ENCODE assay signal across 8 mouse cellular contexts in the genomic region with DNA sequence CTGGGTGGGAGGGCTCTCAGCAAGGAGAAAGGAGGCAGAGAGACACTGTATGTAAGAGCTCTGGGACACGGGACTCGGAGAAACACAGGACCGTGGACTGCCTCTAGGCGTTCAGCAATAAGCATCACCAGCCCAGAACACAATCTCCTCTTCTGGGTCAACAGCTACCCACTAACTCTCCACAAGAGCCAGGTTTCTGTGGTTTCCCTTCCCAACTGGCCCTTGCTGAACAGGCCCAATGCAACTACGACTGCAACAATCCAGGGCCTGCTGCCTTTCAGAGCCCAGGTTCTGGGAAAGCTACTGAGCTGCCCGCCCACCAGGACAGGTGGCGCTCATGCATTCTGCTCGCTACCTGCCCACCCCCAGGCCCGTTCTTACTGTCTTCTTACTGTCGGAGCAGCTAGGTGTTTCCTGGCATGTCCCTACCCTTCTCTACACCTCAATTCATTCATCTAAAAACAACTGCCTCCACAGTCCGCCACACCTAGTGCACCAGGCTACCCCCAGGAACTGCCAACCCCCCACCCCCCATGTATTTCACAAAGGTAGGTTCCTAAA. TPM values are rescaled to one million over a fixed set of nuclear protein-coding genes. Genes with fewer than 3 reads are reported as not detected.
A peak's percentile ranks its signal among the peaks of the same experiment; 100 is the strongest.
DNase-seq lines count a peak whose midpoint lies in the region; ATAC-seq and TF ChIP-seq lines count a peak whose summit lies in the region.

No protein-coding gene starts in this region.

- H3K27me3 ChIP-seq in heart, embryonic 13.5 days (replicated peaks), result peaks cover 30% of the 10 kb centered on the region
- H3K27me3 ChIP-seq in forebrain, embryonic 10.5 days (ENCODE audit: poor library complexity, severe bottlenecking), result peaks cover 36% of the 10 kb centered on the region
- peaks cover 3% of the 10 kb centered on the region; the same call in 1 of the 2 replicates for H3K27me3 ChIP-seq in liver, embryonic 11.5 days (replicated peaks; ENCODE audit: control insufficient read depth, insufficient read depth, low read length)

- peaks cover 8% of the 10 kb centered on the region for H3K4me1 ChIP-seq in heart, embryonic 13.5 days
- H3K4me1 ChIP-seq in ES-E14 (ENCODE audit: control insufficient read depth in 2 of 2, insufficient read depth in 2 of 2, low read length in 2 of 2, poor library complexity in 1 of 2), result peaks cover 3 to 19% of the 10 kb centered on the region in 2 experiments; a peak in 3 of 4 replicates
- H3K4me1 ChIP-seq in forebrain, embryonic 10.5 days, result peaks cover 22% of the 10 kb centered on the region
- peaks cover 15% of the 10 kb centered on the region for H3K4me1 ChIP-seq in liver, embryonic 11.5 days (replicated peaks; ENCODE audit: control insufficient read depth, insufficient read depth, low read length)

- in situ Hi-C loops in ES-E14 (cut with MboI; ENCODE audit: low sequenced_read_pairs in 2 of 2, unreplicated experiment in 2 of 2), result no loop called here

- H3K36me3 ChIP-seq in heart, embryonic 13.5 days, result no peaks in the 10 kb centered on the region; the same call in 1 of the 2 replicates
- H3K36me3 ChIP-seq in ES-E14 (ENCODE audit: control insufficient read depth, insufficient read depth, low read length, poor library complexity, severe bottlenecking), result peaks cover 50% of the 10 kb centered on the region
- H3K36me3 ChIP-seq in forebrain, embryonic 10.5 days (replicated peaks), result peaks cover 6% of the 10 kb centered on the region; the same call in 1 of the 2 replicates
- no peaks in the 10 kb centered on the region for H3K36me3 ChIP-seq in liver, embryonic 11.5 days (ENCODE audit: control insufficient read depth, insufficient read depth, low read length)

- H3K9ac ChIP-seq in heart, embryonic 13.5 days, result peak overlapping the region; percentile 85
- peak overlapping the region; percentile 17 for H3K9ac ChIP-seq in ES-E14 (ENCODE audit: insufficient read depth, low read depth, low read length, poor library complexity, severe bottlenecking)
- peak overlapping the region; percentile 73 for H3K9ac ChIP-seq in liver, embryonic 11.5 days (ENCODE audit: low read depth, low read length)

- ATAC-seq in heart, embryonic 13.5 days (ENCODE audit: extremely low read depth, insufficient number of reproducible peaks, low FRiP score, low TSS enrichment), result no peak
- ATAC-seq in liver, embryonic 11.5 days (replicated peaks; ENCODE audit: low FRiP score), result no peak

- peak overlapping the region; percentile 72 for H3K27ac ChIP-seq in heart, embryonic 13.5 days (replicated peaks)
- peak overlapping the region; percentile 61 for H3K27ac ChIP-seq in ES-E14 (ENCODE audit: insufficient read depth, low read depth, low read length, poor library complexity, severe bottlenecking)
- peak overlapping the region; percentile 72; the same call in 1 of the 2 replicates for H3K27ac ChIP-seq in forebrain, embryonic 10.5 days
- H3K27ac ChIP-seq in liver, embryonic 11.5 days (ENCODE audit: low read depth, low read length), result peak overlapping the region; percentile 89

- peak overlapping the region; percentile 72 for H3K4me3 ChIP-seq in heart, embryonic 13.5 days
- H3K4me3 ChIP-seq in ES-E14 (ENCODE audit: insufficient read depth in 1 of 2, low read depth in 1 of 2, low read length in 2 of 2, poor library complexity in 1 of 2, severe bottlenecking in 1 of 2), result peak overlapping the region; percentile 40 to 46
- H3K4me3 ChIP-seq in forebrain, embryonic 10.5 days, result peak overlapping the region; percentile 67
- H3K4me3 ChIP-seq in liver, embryonic 11.5 days (ENCODE audit: low read depth, low read length), result peak overlapping the region; percentile 56

- peak overlapping the region; percentile 96 for H3K4me2 ChIP-seq in heart, embryonic 13.5 days
- H3K4me2 ChIP-seq in liver, embryonic 11.5 days, result peak overlapping the region; percentile 69

- no peaks in the 10 kb centered on the region for H3K9me3 ChIP-seq in heart, embryonic 13.5 days
- H3K9me3 ChIP-seq in ES-E14 (ENCODE audit: control insufficient read depth, insufficient read depth, low read depth, low read length), result no peaks in the 10 kb centered on the region
- H3K9me3 ChIP-seq in forebrain, embryonic 10.5 days, result no peaks in the 10 kb centered on the region
- no peaks in the 10 kb centered on the region for H3K9me3 ChIP-seq in liver, embryonic 11.5 days (ENCODE audit: control insufficient read depth, low read length)

- 66% methylated on average over 11 of the region's 11 CpGs for WGBS in heart, embryonic 13.5 days
- WGBS in forebrain, embryonic 10.5 days, result 78% methylated on average over 11 of the region's 11 CpGs
- WGBS in liver, embryonic 11.5 days, result 76% methylated on average over 11 of the region's 11 CpGs

- no peak for DNase-seq in heart, adult 9 months (ENCODE audit: low spot score in 2 of 2)
- no peak for DNase-seq in ES-E14 (ENCODE audit: low read depth, low spot score)
- no peak for DNase-seq in forebrain, embryonic 10.5 days (ENCODE audit: extremely low spot score, low spot score)
- no peak for DNase-seq in liver, embryonic 11.5 days (ENCODE audit: low spot score)
- no peak for DNase-seq in ovary, postnatal 14 days (ENCODE audit: low spot score)
- no peak for DNase-seq in T-cell, adult 2 months (ENCODE audit: low spot score)
- no peak for DNase-seq in natural killer cell, adult 2 months (ENCODE audit: low spot score in 2 of 2)

TF ChIP-seq in ES-E14, 5 proteins besides CTCF, POLR2A, EP300 and RAD21:
- TF ChIP-seq ZNF384 (IDR thresholded peaks at IDR 0.05; ENCODE audit: low read depth, low read length) (no peak), MAFK (IDR thresholded peaks at IDR 0.05; ENCODE audit: insufficient read depth, low read depth, low read length) (no peak), HCFC1 (IDR thresholded peaks at IDR 0.05; ENCODE audit: borderline replicate concordance, insufficient read depth, low read length) (no peak), ZC3H11A (IDR thresholded peaks at IDR 0.05; ENCODE audit: borderline replicate concordance, low read depth, low read length) (no peak), CHD2 (IDR thresholded peaks at IDR 0.05; ENCODE audit: low read depth, low read length) (no peak)

RNA-seq across cellular contexts. Expression of a gene that starts 35.5 kb away (rescaled TPM):
- polyA plus RNA-seq in heart, embryonic 13.5 days (2015; fragmentation: Nextera tagmentation; extraction: Ambion mirVana), result 13.5 and 13.9 TPM in 2 replicates
- total RNA-seq in ES-E14 (2012; rRNA removed), result 39.9 and 42.4 TPM in 2 replicates
- polyA plus RNA-seq in forebrain, embryonic 10.5 days (2016; fragmentation: Nextera tagmentation; extraction: Ambion mirVana), result 9.2 and 11.0 TPM in 2 replicates
- 72.8 and 76.7 TPM in 2 replicates for polyA plus RNA-seq in liver, embryonic 11.5 days (2014; fragmentation: Nextera tagmentation; extraction: Ambion mirVana)

RNA-seq across cellular contexts. Expression of a gene that starts 44.0 kb away (rescaled TPM):
- polyA plus RNA-seq in heart, embryonic 13.5 days (2015; fragmentation: Nextera tagmentation; extraction: Ambion mirVana), result 1.5 TPM in 2 replicates
- total RNA-seq in ES-E14 (2012; rRNA removed), result 171 and 233 TPM in 2 replicates
- 2.8 and 3.9 TPM in 2 replicates for polyA plus RNA-seq in forebrain, embryonic 10.5 days (2016; fragmentation: Nextera tagmentation; extraction: Ambion mirVana)
- polyA plus RNA-seq in liver, embryonic 11.5 days (2014; fragmentation: Nextera tagmentation; extraction: Ambion mirVana), result 2.5 TPM in 2 replicates

Comparison
In these comparisons a context has a peak if more than half of its experiments do, and no peak if none do; other contexts are left out.
1. H3K9ac ChIP-seq: peak in every context shown above with its lines; median percentile 85 in heart, embryonic 13.5 days; 73 in liver, embryonic 11.5 days; 17 in ES-E14.